Mouse (Mus musculus) forebrain, embryonic 16.5 days (tissue): ENCODE measurements around the gene Nek10. TPM values are rescaled to one million over a fixed set of nuclear protein-coding genes. Genes with fewer than 3 reads are reported as not detected.
A peak's percentile ranks its signal among the peaks of the same experiment; 100 is the strongest.

Experiments
- ATAC-seq: fragments of 200-750 bp; cut with Nextera tagmentation; 2 replicates; pipeline ENCODE4 v1.8.0; 2017; ENCODE audit warnings: mild to moderate bottlenecking, moderate library complexity
- H3K27ac ChIP-seq: fragments of 300-500 bp; sonication (generic); 2 replicates; pipeline ENCODE4 v1.5.1; 2014; ENCODE audit warnings: low read length, control low read depth
- H3K27me3 ChIP-seq: fragments of 300-500 bp; sonication (generic); replicated peaks from 2 replicates; pipeline ENCODE4 v1.6.1; 2014; ENCODE audit warnings: low read length; ENCODE audit not compliant: control insufficient read depth, insufficient read depth
- H3K36me3 ChIP-seq: fragments of 300-500 bp; sonication (generic); 2 replicates; pipeline ENCODE4 v1.6.1; 2014; ENCODE audit not compliant: control insufficient read depth, insufficient read depth
- H3K4me1 ChIP-seq: fragments of 300-500 bp; sonication (generic); replicated peaks from 2 replicates; pipeline ENCODE4 v1.6.1; 2014; ENCODE audit warnings: low read length; ENCODE audit not compliant: control insufficient read depth, insufficient read depth
- H3K4me2 ChIP-seq: fragments of 300-500 bp; sonication (generic); 2 replicates; pipeline ENCODE4 v1.6.1; 2014; ENCODE audit warnings: mild to moderate bottlenecking, low read length, control low read depth
- H3K4me3 ChIP-seq: fragments of 300-500 bp; sonication (generic); replicated peaks from 2 replicates; pipeline ENCODE4 v1.5.1; 2014; ENCODE audit warnings: mild to moderate bottlenecking, low read length, control low read depth
- H3K9ac ChIP-seq: fragments of 300-500 bp; sonication (generic); replicated peaks from 2 replicates; pipeline ENCODE4 v1.6.1; 2014; ENCODE audit warnings: low read depth, low read length, control low read depth
- H3K9me3 ChIP-seq: fragments of 300-500 bp; sonication (generic); 2 replicates; pipeline ENCODE4 v1.6.1; 2016; ENCODE audit warnings: low read length; ENCODE audit not compliant: control insufficient read depth
- WGBS: fragments of 180-500 bp; shearing (Covaris S2); extraction: QIAGEN DNeasy Blood & Tissue Kit; methylation state at CpG from one replicate; pipeline ENCODE4 v1.1.7; 2014; 5-methylcytosine and 5-hydroxymethylcytosine counted together
- polyA plus RNA-seq: library from polyadenylated mRNA; unstranded; fragments of >200 nt; fragmentation: Nextera tagmentation; extraction: Ambion mirVana; gene quantifications from 2 replicates; pipeline ENCODE4 v1.2.1, GENCODE M21; 2015

Nek10 gene
- polyA plus RNA-seq, 1 experiment from 2014 or later: 0.11 TPM

DNA sequence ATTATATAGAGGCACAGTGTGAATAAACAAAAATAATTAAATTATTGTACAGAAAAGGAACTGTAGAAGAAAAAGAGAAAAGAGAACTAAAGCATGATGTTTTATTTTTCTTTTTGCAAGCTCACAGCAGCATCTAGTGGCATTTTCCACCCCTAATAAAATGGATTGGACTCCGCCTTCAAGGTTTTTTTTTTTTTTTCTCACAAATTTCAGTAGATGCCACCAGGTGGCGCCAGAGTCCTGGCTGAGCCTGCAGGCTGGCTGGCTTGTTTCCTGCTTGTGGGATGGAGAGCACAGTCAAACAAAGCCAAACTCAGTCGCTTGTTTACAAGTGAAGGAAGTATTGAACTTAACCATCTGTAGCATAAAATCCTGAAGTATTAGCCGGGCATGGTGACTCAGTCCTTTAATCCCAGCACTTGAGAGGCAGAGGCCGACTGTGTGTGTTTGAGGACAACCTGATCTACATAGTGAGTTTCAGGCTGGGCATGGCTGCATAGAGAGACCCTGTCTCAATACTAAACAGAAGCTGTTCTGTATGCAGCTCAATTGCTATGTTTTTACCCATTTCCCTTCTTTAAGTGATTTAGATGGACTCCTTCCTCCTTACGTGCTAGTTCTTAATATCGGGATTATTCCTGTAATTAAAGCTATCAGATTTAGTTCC lies 60.6 kb downstream of the Nek10 start:
- Histone ChIP-seq H3K9me3 (no peaks in the 10 kb centered on the region), H3K4me2 (no peak overlapping the region), H3K27ac (no peak overlapping the region), H3K4me1 (peaks cover 3% of the 10 kb centered on the region; the same call in 1 of the 2 replicates), H3K4me3 (no peak overlapping the region), H3K27me3 (no peaks in the 10 kb centered on the region), H3K9ac (0 out of 2 replicates have a peak overlapping the region, but pooled peaks have one; percentile 46), H3K36me3 (no peaks in the 10 kb centered on the region)
- ATAC-seq: peak; percentile 91
- 19% methylated on average over 7 of the region's 7 CpGs for WGBS

DNA sequence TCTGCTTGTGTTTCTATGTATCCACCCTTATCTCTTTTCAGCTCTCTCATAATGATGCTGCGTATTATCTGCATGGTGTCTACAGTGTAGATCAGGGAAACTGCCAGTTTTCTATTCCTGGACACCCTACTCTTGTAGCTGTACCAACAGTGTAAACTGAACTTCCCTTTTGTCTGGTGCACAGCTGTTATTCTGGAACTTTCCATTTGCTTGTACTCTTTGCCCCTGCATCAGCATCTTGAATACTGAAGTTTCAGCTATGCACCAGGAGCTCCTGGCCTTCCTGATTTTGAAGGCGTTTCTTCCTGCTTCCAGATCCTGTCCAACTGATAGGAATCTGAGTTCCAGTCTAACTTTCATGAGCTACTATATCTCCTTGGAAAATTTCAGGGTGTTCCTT lies 66.0 kb downstream of the Nek10 start:
- H3K9me3 ChIP-seq: no peaks in the 10 kb centered on the region
- H3K36me3 ChIP-seq: no peaks in the 10 kb centered on the region
- H3K27ac ChIP-seq: no peak overlapping the region
- 91% methylated on average over 2 of the region's 2 CpGs for WGBS
- no peak for ATAC-seq
- no peaks in the 10 kb centered on the region for H3K4me1 ChIP-seq
- H3K4me3 ChIP-seq: no peak overlapping the region
- no peaks in the 10 kb centered on the region for H3K27me3 ChIP-seq
- H3K4me2 ChIP-seq: no peak overlapping the region
- no peak overlapping the region for H3K9ac ChIP-seq

DNA sequence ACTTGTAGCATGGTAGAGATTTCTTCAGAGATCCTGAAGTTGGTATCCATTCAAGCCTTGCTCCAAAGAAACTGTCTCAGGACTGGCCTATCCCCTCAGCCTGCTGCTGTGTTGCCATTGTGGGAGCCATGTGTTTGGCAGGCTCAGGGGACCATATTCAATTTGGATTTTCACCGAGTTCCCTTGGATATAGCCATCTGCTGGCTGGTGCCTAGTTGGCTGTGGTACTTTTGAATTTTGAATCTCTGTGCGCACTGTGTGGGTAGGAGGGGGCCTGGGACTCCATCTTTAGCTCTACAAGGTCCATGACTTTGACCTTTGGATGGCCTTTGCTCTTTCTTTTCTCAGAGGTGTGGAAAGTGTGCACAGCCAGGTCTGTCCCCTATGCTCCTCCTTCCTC lies 66.8 kb downstream of the Nek10 start:
- H3K9me3 ChIP-seq: no peaks in the 10 kb centered on the region
- no peak overlapping the region for H3K4me2 ChIP-seq
- H3K4me1 ChIP-seq: no peaks in the 10 kb centered on the region
- H3K4me3 ChIP-seq: no peak overlapping the region
- no peak overlapping the region for H3K9ac ChIP-seq
- WGBS: 75% methylated on average over 2 of the region's 2 CpGs
- ATAC-seq: peak; percentile 62
- no peaks in the 10 kb centered on the region for H3K27me3 ChIP-seq
- no peak overlapping the region for H3K27ac ChIP-seq
- no peaks in the 10 kb centered on the region for H3K36me3 ChIP-seq

- Histone ChIP-seq H3K27ac (no peak overlapping the region), H3K36me3 (no peaks in the 10 kb centered on the region), H3K4me1 (no peaks in the 10 kb centered on the region), H3K4me3 (no peak overlapping the region), H3K9ac (no peak overlapping the region), H3K27me3 (no peaks in the 10 kb centered on the region), H3K4me2 (no peak overlapping the region), H3K9me3 (no peaks in the 10 kb centered on the region)
- ATAC-seq: 0 out of 2 replicates have a peak, but pooled peaks have one; percentile 8
- WGBS: 80% methylated on average over 3 of the region's 3 CpGs
Measured at GRCm38 (mm10) chr14:14870463-14870862, 67.2 kb downstream of the Nek10 start.

- no peak for ATAC-seq
Measured at GRCm38 (mm10) chr14:14871121-14871520, 67.9 kb downstream of the Nek10 start.

DNA sequence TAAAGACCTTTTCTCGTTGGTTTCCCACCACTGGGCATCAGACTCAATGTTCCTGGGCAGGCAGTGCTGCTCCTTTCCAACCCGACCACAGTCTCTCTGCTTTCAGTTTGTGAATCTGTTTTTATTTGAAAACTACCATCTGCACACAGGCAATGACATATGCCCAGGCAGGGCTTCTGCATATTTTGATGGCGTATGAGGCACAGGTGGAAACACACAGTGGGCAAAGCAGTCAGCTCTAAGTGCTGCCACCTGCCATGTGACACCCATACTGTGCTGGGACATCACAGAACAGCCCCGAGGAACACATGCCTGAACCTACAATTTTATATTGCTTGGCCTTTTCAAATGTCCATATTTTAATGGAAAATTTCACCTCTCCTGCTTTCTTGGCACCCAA lies 68.5 kb downstream of the Nek10 start:
- no peaks in the 10 kb centered on the region for H3K36me3 ChIP-seq
- H3K9ac ChIP-seq: no peak overlapping the region
- no peak overlapping the region for H3K27ac ChIP-seq
- H3K4me2 ChIP-seq: no peak overlapping the region
- no peak overlapping the region for H3K4me3 ChIP-seq
- ATAC-seq: peak; percentile 79
- WGBS: 56% methylated on average over 4 of the region's 4 CpGs
- H3K9me3 ChIP-seq: no peaks in the 10 kb centered on the region
- H3K27me3 ChIP-seq: no peaks in the 10 kb centered on the region
- no peaks in the 10 kb centered on the region for H3K4me1 ChIP-seq

More at GRCm38 (mm10) chr14:14871121-14871520, 67.9 kb downstream of the Nek10 start:
- Histone ChIP-seq H3K9me3 (no peaks in the 10 kb centered on the region), H3K4me1 (no peaks in the 10 kb centered on the region), H3K4me2 (no peak overlapping the region), H3K27me3 (no peaks in the 10 kb centered on the region), H3K4me3 (no peak overlapping the region), H3K9ac (no peak overlapping the region), H3K27ac (no peak overlapping the region), H3K36me3 (no peaks in the 10 kb centered on the region)
- WGBS: 80% methylated on average over 1 of the region's 1 CpGs

GRCm38 (mm10) chr14:14893932-14894652 lies 90.9 kb downstream of the Nek10 start:
- Histone ChIP-seq H3K9ac (no peak overlapping the region), H3K27ac (no peak overlapping the region), H3K4me3 (no peak overlapping the region), H3K36me3 (no peaks in the 10 kb centered on the region), H3K27me3 (no peaks in the 10 kb centered on the region), H3K4me2 (no peak overlapping the region), H3K9me3 (no peaks in the 10 kb centered on the region), H3K4me1 (0 out of 2 replicates have a peak, but pooled peaks cover 2% of the 10 kb centered on the region)
- ATAC-seq: peak; percentile 57
- WGBS: 7% methylated on average over 4 of the region's 4 CpGs

DNA sequence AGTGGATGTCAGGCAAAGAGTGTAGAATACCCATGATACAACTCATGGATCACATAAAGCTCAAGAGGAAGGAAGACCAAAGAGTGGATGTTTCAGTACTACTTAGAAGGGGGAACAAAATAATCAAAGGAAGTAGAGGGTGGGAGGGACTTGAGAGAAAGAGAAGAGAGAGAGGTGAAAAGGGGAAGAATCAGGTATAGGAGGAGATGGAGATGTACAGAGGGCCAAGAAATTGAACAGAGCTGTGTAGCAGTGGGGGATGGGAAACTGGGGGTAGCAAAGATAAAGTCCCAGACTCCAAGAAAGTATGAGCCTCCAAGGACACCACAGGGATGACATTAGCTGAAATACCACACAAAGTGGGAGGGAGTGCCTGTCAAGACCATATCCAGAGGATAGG lies 91.6 kb downstream of the Nek10 start:
- H3K36me3 ChIP-seq: no peaks in the 10 kb centered on the region
- no peaks in the 10 kb centered on the region for H3K27me3 ChIP-seq
- no peak overlapping the region for H3K4me2 ChIP-seq
- ATAC-seq: no peak
- H3K4me3 ChIP-seq: no peak overlapping the region
- no peaks in the 10 kb centered on the region for H3K9me3 ChIP-seq
- no peak overlapping the region for H3K9ac ChIP-seq
- no peak overlapping the region for H3K27ac ChIP-seq
- H3K4me1 ChIP-seq: 0 out of 2 replicates have a peak, but pooled peaks cover 2% of the 10 kb centered on the region

- H3K4me1 ChIP-seq: 0 out of 2 replicates have a peak, but pooled peaks cover 2% of the 10 kb centered on the region
- no peak overlapping the region for H3K4me3 ChIP-seq
- no peaks in the 10 kb centered on the region for H3K27me3 ChIP-seq
- ATAC-seq: no peak
- H3K36me3 ChIP-seq: no peaks in the 10 kb centered on the region
- 89% methylated on average over 2 of the region's 2 CpGs for WGBS
- H3K4me2 ChIP-seq: no peak overlapping the region
- H3K9me3 ChIP-seq: no peaks in the 10 kb centered on the region
- no peak overlapping the region for H3K27ac ChIP-seq
- no peak overlapping the region for H3K9ac ChIP-seq
Measured at GRCm38 (mm10) chr14:14895363-14895762, 92.1 kb downstream of the Nek10 start.
